Mouse (Mus musculus) adrenal gland, adult 18-20 months (tissue): ENCODE measurements around the gene Ube2j2. TPM values are rescaled to one million over a fixed set of nuclear protein-coding genes. Genes with fewer than 3 reads are reported as not detected.

ENCODE experiments used
- DNase-seq, 2 experiments: peaks; one replicate each; pipeline ENCODE4 v3.0.0; 2021 to 2022; ENCODE audit warnings: low spot score in 2 of 2
- long read RNA-seq, 2 experiments: library from polyadenylated mRNA; stranded (forward); transcript quantifications; one replicate each; pipeline ENCODE4 v2.0.0; 2021
- total RNA-seq, 2 experiments: library from RNA; stranded (reverse); gene quantifications; 1 replicate in 1 of 2; 2 replicates in 1 of 2; pipeline ENCODE4 v1.2.3; 2021

The Ube2j2 gene
- total RNA-seq = 10 to 100 TPM; 75.5 to 85.8 TPM
- long read RNA-seq, experiment 1, transcript Ube2j2-205 (8 exons, 1,434 nt) = minor isoform, 5 of 35 reads
- long read RNA-seq, experiment 1, transcript Ube2j2-213 (7 exons, 3,339 nt) = minor isoform, 8 of 35 reads
- long read RNA-seq, experiment 1, transcript Ube2j2-201 (8 exons, 3,483 nt) = major isoform, 12 of 35 reads
- long read RNA-seq, experiment 1, partial matches to known transcripts = 3 of 35 reads
- long read RNA-seq, experiment 1, other reads (novel, unspliced or antisense) = 6 of 35 reads
- long read RNA-seq, experiment 2, transcript Ube2j2-213 (7 exons, 3,339 nt) = minor isoform, 15 of 68 reads
- long read RNA-seq, experiment 2, transcript Ube2j2-205 (8 exons, 1,434 nt) = minor isoform, 7 of 68 reads
- long read RNA-seq, experiment 2, transcript Ube2j2-201 (8 exons, 3,483 nt) = major isoform, 21 of 68 reads
- long read RNA-seq, experiment 2, transcript Ube2j2-202 (7 exons, 1,309 nt) = minor isoform, 7 of 68 reads
- long read RNA-seq, experiment 2, partial matches to known transcripts = 6 of 68 reads
- long read RNA-seq, experiment 2, other reads (novel, unspliced or antisense) = 11 of 68 reads

GRCm38 (mm10) chr4:155943534-155944249 is at the start of gene Ube2j2:
Ube2j2 (plus strand) TSS chr4:155943831.
- DNase-seq = peak; percentile 96 to 98

GRCm38 (mm10) chr4:155894311-155894881 is 49.2 kb upstream of the Ube2j2 start:
- DNase-seq = peak; percentile 49 to 65

- DNase-seq = peak; percentile 29 to 44
Observed at GRCm38 (mm10) chr4:155895216-155895615, 48.4 kb upstream of the Ube2j2 start.

- DNase-seq = peak; percentile 2 to 20
Observed at GRCm38 (mm10) chr4:155895826-155896225, 47.8 kb upstream of the Ube2j2 start.

- peak in 1 of 2 experiments; percentile 20 for DNase-seq
Observed at GRCm38 (mm10) chr4:155896461-155896860, 47.2 kb upstream of the Ube2j2 start.

- no peak for DNase-seq
Observed at GRCm38 (mm10) chr4:155898318-155898717, 45.3 kb upstream of the Ube2j2 start.

- DNase-seq = peak in 1 of 2 experiments; percentile 18
Observed at GRCm38 (mm10) chr4:155899355-155899754, 44.3 kb upstream of the Ube2j2 start.

- DNase-seq = peak; percentile 1 to 23
Observed at GRCm38 (mm10) chr4:155901205-155901604, 42.4 kb upstream of the Ube2j2 start.

GRCm38 (mm10) chr4:155903246-155903645 is 40.4 kb upstream of the Ube2j2 start:
- DNase-seq = peak in 1 of 2 experiments; percentile 17

- DNase-seq = peak in 1 of 2 experiments; percentile 18
Observed at GRCm38 (mm10) chr4:155904318-155905102, 39.1 kb upstream of the Ube2j2 start.

GRCm38 (mm10) chr4:155905634-155906033 is 38.0 kb upstream of the Ube2j2 start:
- DNase-seq = peak in 1 of 2 experiments; percentile 17

GRCm38 (mm10) chr4:155906125-155906524 is 37.5 kb upstream of the Ube2j2 start:
- DNase-seq = peak in 1 of 2 experiments; percentile 16

- DNase-seq = peak; percentile 1 to 15
Observed at GRCm38 (mm10) chr4:155907003-155907402, 36.6 kb upstream of the Ube2j2 start.

- DNase-seq = peak; percentile 1 to 13
Observed at GRCm38 (mm10) chr4:155908281-155908680, 35.4 kb upstream of the Ube2j2 start.

GRCm38 (mm10) chr4:155908751-155909150 is 34.9 kb upstream of the Ube2j2 start:
- no peak for DNase-seq

- DNase-seq = no peak
Observed at GRCm38 (mm10) chr4:155932031-155932430, 11.6 kb upstream of the Ube2j2 start.

GRCm38 (mm10) chr4:155943049-155943452 is 580 bp upstream of the Ube2j2 start:
- peak in 1 of 2 experiments; percentile 24 for DNase-seq

- DNase-seq = no peak
Observed at GRCm38 (mm10) chr4:155944271-155944670, 640 bp downstream of the Ube2j2 start.

- DNase-seq = no peak
Observed at GRCm38 (mm10) chr4:155947094-155947493, 3.5 kb downstream of the Ube2j2 start.

- DNase-seq = no peak
Observed at GRCm38 (mm10) chr4:155955491-155955890, 11.9 kb downstream of the Ube2j2 start.
